Mouse (Mus musculus) hindbrain, embryonic 15.5 days (tissue): ENCODE measurements around the gene Gm44. TPM values are rescaled to one million over a fixed set of nuclear protein-coding genes. Genes with fewer than 3 reads are reported as not detected.
"Not testable (repeated sequence)": the region's sequence is repeated elsewhere in the genome, so short reads cannot be mapped to it uniquely, and the experiment has no call there.

ENCODE experiments used
- ATAC-seq: fragments of 200-750 bp; cut with Nextera tagmentation; 2 replicates; pipeline ENCODE4 v1.8.0; 2017; ENCODE audit warnings: low read depth, moderate number of reproducible peaks, moderate TSS enrichment; ENCODE audit not compliant: low FRiP score
- H3K27ac ChIP-seq: fragments of 300-500 bp; sonication (generic); replicated peaks from 2 replicates; pipeline ENCODE4 v1.5.1; 2015; ENCODE audit warnings: mild to moderate bottlenecking, inconsistent platforms
- H3K27me3 ChIP-seq: fragments of 300-500 bp; sonication (generic); 2 replicates; pipeline ENCODE4 v1.6.1; 2015; ENCODE audit warnings: control low read depth, inconsistent platforms
- H3K36me3 ChIP-seq: fragments of 300-500 bp; sonication (generic); 2 replicates; pipeline ENCODE4 v1.6.1; 2015; ENCODE audit warnings: control low read depth, inconsistent platforms
- H3K4me1 ChIP-seq: fragments of 300-500 bp; sonication (generic); replicated peaks from 2 replicates; pipeline ENCODE4 v1.6.1; 2015; ENCODE audit warnings: control low read depth, inconsistent platforms
- H3K4me2 ChIP-seq: fragments of 300-500 bp; sonication (generic); 2 replicates; pipeline ENCODE4 v1.6.1; 2015; ENCODE audit warnings: moderate library complexity, mild to moderate bottlenecking, inconsistent platforms
- H3K4me3 ChIP-seq: fragments of 300-500 bp; sonication (generic); 2 replicates; pipeline ENCODE4 v1.5.1; 2015; ENCODE audit warnings: mild to moderate bottlenecking, inconsistent platforms
- H3K9ac ChIP-seq: fragments of 300-500 bp; sonication (generic); 2 replicates; pipeline ENCODE4 v1.6.1; 2015; ENCODE audit warnings: inconsistent platforms
- H3K9me3 ChIP-seq: fragments of 300-500 bp; sonication (generic); 2 replicates; pipeline ENCODE4 v1.6.1; 2016; ENCODE audit warnings: control low read depth, inconsistent platforms
- WGBS: fragments of 180-500 bp; shearing (Covaris S2); methylation state at CpG from one replicate; pipeline ENCODE4 v1.1.7; 2015; 5-methylcytosine and 5-hydroxymethylcytosine counted together
- polyA plus RNA-seq: library from polyadenylated mRNA; unstranded; fragments of >200 nt; fragmentation: Nextera tagmentation; extraction: Ambion mirVana; gene quantifications from 2 replicates; pipeline ENCODE4 v1.2.1, GENCODE M21; 2015

Gm44 gene
- not detected in 2 replicates for polyA plus RNA-seq

GRCm38 (mm10) chrX:90891842-90892241 lies at the start of gene Gm44:
Gm44 (plus strand) TSS chrX:90892142.
- H3K36me3 ChIP-seq: no peaks in the 10 kb centered on the region
- WGBS: 89% methylated on average over 4 of the region's 4 CpGs
- no peak within 1 kb of the TSS for H3K4me2 ChIP-seq
- no peaks in the 10 kb centered on the region for H3K27me3 ChIP-seq
- H3K4me1 ChIP-seq: no peaks in the 10 kb centered on the region
- no peak within 1 kb of the TSS for H3K4me3 ChIP-seq
- no peak within 1 kb of the TSS for H3K9ac ChIP-seq
- H3K9me3 ChIP-seq: no peaks in the 10 kb centered on the region
- no peak for ATAC-seq
- no peak within 1 kb of the TSS for H3K27ac ChIP-seq

DNA sequence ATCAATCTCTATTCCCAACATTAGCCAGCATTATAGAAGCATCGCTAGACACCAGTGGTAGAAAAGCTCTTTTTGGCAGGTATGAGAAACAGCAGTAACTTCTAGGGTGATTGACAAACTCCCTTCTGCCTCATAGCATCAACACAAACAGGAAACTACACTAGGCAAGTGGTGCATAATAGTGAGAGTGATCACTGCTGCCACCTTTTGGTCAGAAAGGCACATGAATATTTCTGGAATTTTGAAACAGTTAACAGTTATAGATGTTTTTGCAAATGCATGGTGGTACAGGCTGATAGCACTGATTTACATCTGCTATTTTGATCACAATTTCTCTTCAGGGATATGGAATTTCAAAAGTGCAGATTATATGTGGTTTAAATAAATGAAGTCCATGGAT lies 36.0 kb downstream of the Gm44 start:
- H3K36me3 ChIP-seq: no peaks in the 10 kb centered on the region
- ATAC-seq: no peak
- no peak overlapping the region for H3K27ac ChIP-seq
- H3K4me1 ChIP-seq: no peaks in the 10 kb centered on the region
- 69% methylated on average over 1 of the region's 1 CpGs for WGBS
- no peaks in the 10 kb centered on the region for H3K27me3 ChIP-seq
- no peaks in the 10 kb centered on the region for H3K9me3 ChIP-seq
- H3K4me2 ChIP-seq: no peak overlapping the region
- no peak overlapping the region for H3K4me3 ChIP-seq
- H3K9ac ChIP-seq: no peak overlapping the region

DNA sequence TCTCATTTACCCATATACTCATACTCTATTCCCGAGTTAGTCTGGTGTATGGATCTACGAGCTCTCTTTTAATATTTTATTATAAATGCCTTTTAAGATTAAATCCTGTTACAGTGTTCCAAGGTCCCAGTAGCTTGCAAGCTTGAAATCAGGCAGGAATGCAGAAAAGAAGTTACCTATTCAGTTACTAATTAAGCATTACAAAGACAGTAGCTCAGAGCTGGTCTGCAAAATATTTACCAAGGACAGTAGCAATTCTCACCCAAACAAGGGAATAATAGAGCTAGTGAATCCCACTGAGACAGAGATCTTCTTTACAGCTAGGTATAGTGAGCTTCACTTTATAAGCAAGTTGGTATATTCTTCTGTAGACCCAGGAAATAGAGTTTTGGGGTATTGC lies 46.3 kb downstream of the Gm44 start:
- not testable (repeated sequence) for H3K4me3 ChIP-seq, H3K9me3 ChIP-seq, H3K36me3 ChIP-seq, H3K9ac ChIP-seq, H3K27me3 ChIP-seq, ATAC-seq, H3K4me2 ChIP-seq, H3K27ac ChIP-seq, H3K4me1 ChIP-seq
- 64% methylated on average over 2 of the region's 2 CpGs for WGBS
